Mouse (Mus musculus): ENCODE results near the gene Aqp7.

The Aqp7 gene

GRCm38 (mm10) chr4:40996302-40996701, 51.6 kb downstream of the Aqp7 start:
- DNase-seq = no peak

DNA sequence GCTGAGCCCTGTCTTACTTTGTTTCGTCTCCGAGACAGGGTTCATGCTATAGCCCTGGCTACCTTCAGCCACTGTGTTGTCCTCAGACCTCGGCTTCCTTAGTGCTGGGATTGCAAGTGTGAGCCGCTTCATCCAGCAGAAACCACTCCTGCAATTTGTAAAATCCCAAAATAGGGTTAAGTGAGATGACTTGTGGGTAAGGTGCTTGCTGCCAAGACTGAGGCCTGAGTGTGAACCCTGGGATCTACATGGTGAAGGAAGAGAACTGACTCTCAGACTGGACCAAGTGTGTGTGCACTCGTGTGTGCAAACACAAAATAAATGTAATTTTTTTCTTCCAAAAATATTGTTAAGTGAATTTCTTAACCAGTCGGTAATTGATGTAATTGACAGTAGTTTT, 58.3 kb downstream of the Aqp7 start:
- no peak for DNase-seq

DNA sequence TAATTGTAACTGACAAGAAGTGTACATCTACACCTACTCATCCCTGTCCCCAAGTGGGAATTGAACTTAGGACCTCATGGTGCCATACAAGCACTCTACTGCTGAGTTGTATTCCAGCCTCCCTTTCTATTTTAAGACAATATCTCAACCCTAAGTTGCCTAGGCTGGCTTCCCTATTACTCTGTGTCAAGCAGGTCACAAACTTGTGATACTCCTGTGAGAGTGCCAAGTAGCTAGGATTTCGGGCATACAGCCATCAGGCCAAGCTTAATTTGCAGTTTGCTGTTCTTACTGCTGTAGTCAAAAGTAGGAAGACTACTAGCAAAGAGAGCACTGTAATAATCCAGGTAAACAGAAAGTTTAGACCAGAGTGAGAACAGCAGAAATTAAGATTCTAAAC, 64.3 kb downstream of the Aqp7 start:
- no peak for DNase-seq
